Mouse (Mus musculus): ENCODE measurements around the gene Gm10283.

DNA sequence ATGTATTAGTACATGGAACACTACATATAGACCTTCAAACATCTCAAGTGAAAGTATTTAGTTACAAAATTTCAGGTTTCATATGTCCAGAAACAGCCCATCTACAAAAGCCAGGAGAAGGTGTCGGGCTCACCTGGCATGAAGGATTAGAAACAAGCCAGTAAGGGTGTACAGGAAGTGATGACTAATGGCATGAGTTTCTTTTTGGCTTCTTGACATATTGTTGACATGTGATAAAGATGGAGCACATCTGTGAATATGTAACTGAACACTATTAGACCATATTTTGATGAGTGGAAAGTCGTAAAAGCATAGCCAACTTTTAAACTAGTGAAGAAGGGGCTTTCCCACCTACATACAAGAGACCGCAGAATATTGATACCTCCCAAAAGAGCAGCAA is 66.1 kb downstream of the Gm10283 start:
- TF ChIP-seq CTCF (IDR thresholded peaks at IDR 0.05; ENCODE audit: extremely low read depth, insufficient read depth, insufficient read length, insufficient replicate concordance): no peak
- no peak for TF ChIP-seq POLR2A (IDR thresholded peaks at IDR 0.05; ENCODE audit: low read depth, low read length)
